Mouse (Mus musculus) midbrain, postnatal 0 days (tissue): ENCODE results near the gene Bcl2a1d. TPM values are rescaled to one million over a fixed set of nuclear protein-coding genes. Genes with fewer than 3 reads are reported as not detected.
A peak's percentile ranks its signal among the peaks of the same experiment; 100 is the strongest.
"Not testable (repeated sequence)": the region's sequence is repeated elsewhere in the genome, so short reads cannot be mapped to it uniquely, and the experiment has no call there.

Experiments used
- ATAC-seq: fragments of 200-750 bp; cut with Nextera tagmentation; 2 replicates; pipeline ENCODE4 v1.8.0; 2017; ENCODE audit warnings: moderate number of reproducible peaks, mild to moderate bottlenecking, moderate TSS enrichment, moderate library complexity; ENCODE audit not compliant: low FRiP score
- DNase-seq: peaks from one replicate; pipeline ENCODE4 v3.0.0-alpha.2; 2015; ENCODE audit warnings: low spot score
- H3K27ac ChIP-seq: fragments of 300-500 bp; sonication (generic); 2 replicates; pipeline ENCODE4 v1.5.1; 2014; ENCODE audit warnings: low read depth, mild to moderate bottlenecking, low read length, mixed read lengths
- H3K27me3 ChIP-seq: fragments of 300-500 bp; sonication (generic); 2 replicates; pipeline ENCODE4 v1.6.1; 2014; ENCODE audit warnings: low read length, control low read depth, mixed read lengths; ENCODE audit not compliant: insufficient read depth
- H3K36me3 ChIP-seq: fragments of 300-500 bp; sonication (generic); 2 replicates; pipeline ENCODE4 v1.6.1; 2014; ENCODE audit warnings: low read length, control low read depth, mixed read lengths; ENCODE audit not compliant: insufficient read depth
- H3K4me1 ChIP-seq: fragments of 300-500 bp; sonication (generic); 2 replicates; pipeline ENCODE4 v1.6.1; 2014; ENCODE audit warnings: mild to moderate bottlenecking, control low read depth, antibody characterized with exemption, low read length, mixed read lengths; ENCODE audit not compliant: insufficient read depth
- H3K4me2 ChIP-seq: fragments of 300-500 bp; sonication (generic); 2 replicates; pipeline ENCODE4 v1.6.1; 2014; ENCODE audit warnings: low read depth, mild to moderate bottlenecking, low read length, mixed read lengths; ENCODE audit not compliant: poor library complexity, severe bottlenecking
- H3K4me3 ChIP-seq: fragments of 300-500 bp; sonication (generic); 2 replicates; pipeline ENCODE4 v1.5.1; 2014; ENCODE audit warnings: low read depth, mild to moderate bottlenecking, low read length, moderate library complexity
- H3K9ac ChIP-seq: fragments of 300-500 bp; sonication (generic); replicated peaks from 2 replicates; pipeline ENCODE4 v1.6.1; 2014; ENCODE audit warnings: mild to moderate bottlenecking, low read length, moderate library complexity, mixed read lengths; ENCODE audit not compliant: poor library complexity, severe bottlenecking
- H3K9me3 ChIP-seq: fragments of 300-500 bp; sonication (generic); 2 replicates; pipeline ENCODE4 v1.6.1; 2016; ENCODE audit warnings: low read length, control low read depth
- CTCF ChIP-seq: IDR thresholded peaks from 2 replicates; pipeline ENCODE4 v1.5.1; 2016; ENCODE audit warnings: antibody characterized with exemption, mild to moderate bottlenecking
- WGBS: fragments of 180-500 bp; shearing (Covaris S2); extraction: QIAGEN DNeasy Blood & Tissue Kit; methylation state at CpG from one replicate; pipeline ENCODE4 v1.1.7; 2014; 5-methylcytosine and 5-hydroxymethylcytosine counted together
- polyA plus RNA-seq: library from polyadenylated mRNA; unstranded; fragments of >200 nt; fragmentation: Nextera tagmentation; extraction: Ambion mirVana; gene quantifications from 2 replicates; pipeline ENCODE4 v1.2.1, GENCODE M21; 2015
- total RNA-seq: library from RNA; depleted of rRNA; stranded (reverse); fragments of >200 nt; gene quantifications from 2 replicates; pipeline ENCODE4 v1.2.3, GENCODE M21; 2014; rRNA removed

Bcl2a1d gene
- total RNA-seq (not detected in 2 replicates), polyA plus RNA-seq (not detected in 2 replicates)

GRCm38 (mm10) chr9:88731728-88732127, at the start of gene Bcl2a1d:
Gene Bcl2a1d, minus strand, starts transcription at chr9:88731914.
- H3K9me3 ChIP-seq, DNase-seq, H3K4me2 ChIP-seq, H3K4me1 ChIP-seq, H3K9ac ChIP-seq, H3K36me3 ChIP-seq, H3K27ac ChIP-seq, ATAC-seq, H3K27me3 ChIP-seq, H3K4me3 ChIP-seq: not testable (repeated sequence)
- WGBS: 92% methylated on average over 5 of the region's 5 CpGs

GRCm38 (mm10) chr9:88770239-88770638, 38.5 kb upstream of the Bcl2a1d start:
- H3K9me3 ChIP-seq, ATAC-seq, H3K4me3 ChIP-seq, H3K4me2 ChIP-seq, DNase-seq, H3K9ac ChIP-seq, H3K36me3 ChIP-seq, H3K4me1 ChIP-seq, H3K27me3 ChIP-seq, H3K27ac ChIP-seq: not testable (repeated sequence)
- 89% methylated on average over 2 of the region's 6 CpGs for WGBS

GRCm38 (mm10) chr9:88769470-88769869, 37.8 kb upstream of the Bcl2a1d start:
- 85% methylated on average over 3 of the region's 5 CpGs for WGBS
- not testable (repeated sequence) for H3K36me3 ChIP-seq, H3K27ac ChIP-seq, H3K9ac ChIP-seq, H3K27me3 ChIP-seq, DNase-seq, H3K4me3 ChIP-seq, ATAC-seq, H3K4me2 ChIP-seq, H3K4me1 ChIP-seq, H3K9me3 ChIP-seq

GRCm38 (mm10) chr9:88746687-88747086, 15.0 kb upstream of the Bcl2a1d start:
- 33% methylated on average over 1 of the region's 2 CpGs for WGBS
- H3K27me3 ChIP-seq, H3K9ac ChIP-seq, H3K4me2 ChIP-seq, ATAC-seq, H3K4me1 ChIP-seq, H3K27ac ChIP-seq, DNase-seq, H3K36me3 ChIP-seq, H3K4me3 ChIP-seq, H3K9me3 ChIP-seq: not testable (repeated sequence)
- peak; percentile 45 for TF ChIP-seq CTCF

GRCm38 (mm10) chr9:88746046-88746445, 14.3 kb upstream of the Bcl2a1d start:
- no CpG with 5 or more reads among the region's 2 CpGs for WGBS
- ATAC-seq, H3K9ac ChIP-seq: not testable (repeated sequence)

GRCm38 (mm10) chr9:88735289-88735688, 3.6 kb upstream of the Bcl2a1d start:
- not testable (repeated sequence) for H3K4me1 ChIP-seq, ATAC-seq, H3K9ac ChIP-seq, H3K27me3 ChIP-seq, DNase-seq, H3K4me2 ChIP-seq, H3K4me3 ChIP-seq, H3K9me3 ChIP-seq, H3K36me3 ChIP-seq, H3K27ac ChIP-seq

More at GRCm38 (mm10) chr9:88746046-88746445, 14.3 kb upstream of the Bcl2a1d start:
- not testable (repeated sequence) for DNase-seq, H3K4me2 ChIP-seq, H3K4me3 ChIP-seq, H3K36me3 ChIP-seq, H3K9me3 ChIP-seq, H3K27ac ChIP-seq, H3K4me1 ChIP-seq, H3K27me3 ChIP-seq

GRCm38 (mm10) chr9:88733182-88733581, 1.5 kb upstream of the Bcl2a1d start:
- not testable (repeated sequence) for ATAC-seq, H3K4me2 ChIP-seq, H3K4me1 ChIP-seq, H3K4me3 ChIP-seq, H3K9ac ChIP-seq, H3K27ac ChIP-seq, H3K36me3 ChIP-seq, H3K9me3 ChIP-seq, H3K27me3 ChIP-seq, DNase-seq
- 86% methylated on average over 1 of the region's 1 CpGs for WGBS

- 89% methylated on average over 1 of the region's 3 CpGs for WGBS
- not testable (repeated sequence) for H3K9ac ChIP-seq
Measured at GRCm38 (mm10) chr9:88732334-88732733, 620 bp upstream of the Bcl2a1d start.

GRCm38 (mm10) chr9:88728311-88728710, 3.4 kb downstream of the Bcl2a1d start:
- H3K9me3 ChIP-seq, ATAC-seq, H3K36me3 ChIP-seq, H3K4me1 ChIP-seq, DNase-seq, H3K4me2 ChIP-seq, H3K4me3 ChIP-seq, H3K9ac ChIP-seq, H3K27me3 ChIP-seq, H3K27ac ChIP-seq: not testable (repeated sequence)

More at GRCm38 (mm10) chr9:88732334-88732733, 620 bp upstream of the Bcl2a1d start:
- H3K27ac ChIP-seq, H3K4me3 ChIP-seq, DNase-seq, H3K36me3 ChIP-seq, H3K9me3 ChIP-seq, H3K4me2 ChIP-seq, H3K27me3 ChIP-seq, ATAC-seq, H3K4me1 ChIP-seq: not testable (repeated sequence)
